In genomic region chr15:86366726-86367125, GRCm38 (mm10) we compare ENCODE assay signal across 19 mouse cellular contexts.
A peak's percentile ranks its signal among the peaks of the same experiment; 100 is the strongest.
DNase-seq lines count a peak whose midpoint lies in the region; ATAC-seq and TF ChIP-seq lines count a peak whose summit lies in the region.
"Had no signal": no experiment of that assay in that cellular context is flagged by ENCODE, and none has a peak within 500 bp of the region (broad histone marks: within the 10 kb centered on the region; RNA-seq: fewer than 3 reads in every experiment).

No protein-coding gene starts in this region.

- H3K4me1 ChIP-seq in hindbrain, embryonic 15.5 days (replicated peaks) = peaks cover 61% of the 10 kb centered on the region
- H3K4me1 ChIP-seq in hindbrain, embryonic 12.5 days = peaks cover 40% of the 10 kb centered on the region
- H3K4me1 ChIP-seq in midbrain, embryonic 10.5 days = peaks cover 14% of the 10 kb centered on the region; the same call in 1 of the 2 replicates
- 0 out of 2 replicates have a peak, but pooled peaks cover 2% of the 10 kb centered on the region for H3K4me1 ChIP-seq in midbrain, embryonic 11.5 days (ENCODE audit: control insufficient read depth, insufficient read depth, low read length)
- H3K4me1 ChIP-seq in hindbrain, embryonic 16.5 days (ENCODE audit: control insufficient read depth, insufficient read depth, low read depth, low read length) = peaks cover 51% of the 10 kb centered on the region
- H3K4me1 ChIP-seq in midbrain, postnatal 0 days (ENCODE audit: insufficient read depth, low read length) = peaks cover 9% of the 10 kb centered on the region; the same call in 1 of the 2 replicates
- H3K4me1 ChIP-seq: embryonic facial prominence, embryonic 12.5 days; liver, embryonic 12.5 days had no signal

- no peak for ATAC-seq in hindbrain, embryonic 15.5 days (ENCODE audit: low FRiP score, low read depth)
- ATAC-seq in hindbrain, embryonic 12.5 days (ENCODE audit: low FRiP score) = no peak
- ATAC-seq in midbrain, embryonic 11.5 days (ENCODE audit: low FRiP score) = no peak
- no peak for ATAC-seq in hindbrain, embryonic 16.5 days
- ATAC-seq in midbrain, postnatal 0 days (ENCODE audit: low FRiP score) = no peak
- no peak for ATAC-seq in monocyte, adult 5-6 weeks (replicated peaks; ENCODE audit: insufficient number of reproducible peaks, low FRiP score, low TSS enrichment, poor library complexity, severe bottlenecking)
- ATAC-seq: liver, embryonic 12.5 days had no signal

- no peak for DNase-seq in midbrain, embryonic 10.5 days (ENCODE audit: low spot score)
- DNase-seq in midbrain, embryonic 11.5 days (ENCODE audit: low spot score, missing footprints) = no peak
- DNase-seq in midbrain, postnatal 0 days (ENCODE audit: low spot score) = no peak
- DNase-seq in spleen, postnatal 4 days (ENCODE audit: low spot score in 2 of 2) = no peak
- DNase-seq: cerebellum, adult 11-12 months; cerebellum, postnatal 25 days; heart, postnatal 36 days; kidney, adult 2 months; spleen, adult 18-20 months; thymus, postnatal 36 days had no signal

- H3K9me3 ChIP-seq in hindbrain, embryonic 15.5 days = no peaks in the 10 kb centered on the region
- no peaks in the 10 kb centered on the region for H3K9me3 ChIP-seq in hindbrain, embryonic 12.5 days (replicated peaks)
- no peaks in the 10 kb centered on the region for H3K9me3 ChIP-seq in midbrain, embryonic 10.5 days (replicated peaks)
- H3K9me3 ChIP-seq in midbrain, embryonic 11.5 days (ENCODE audit: control insufficient read depth, low read length) = no peaks in the 10 kb centered on the region
- no peaks in the 10 kb centered on the region for H3K9me3 ChIP-seq in hindbrain, embryonic 16.5 days (ENCODE audit: control insufficient read depth, low read length)
- H3K9me3 ChIP-seq in midbrain, postnatal 0 days (ENCODE audit: low read length) = no peaks in the 10 kb centered on the region
- H3K9me3 ChIP-seq: embryonic facial prominence, embryonic 12.5 days; limb, embryonic 12.5 days; liver, embryonic 12.5 days had no signal

- H3K4me3 ChIP-seq in hindbrain, embryonic 15.5 days = no peak overlapping the region
- no peak overlapping the region for H3K4me3 ChIP-seq in hindbrain, embryonic 12.5 days
- no peak overlapping the region for H3K4me3 ChIP-seq in midbrain, embryonic 10.5 days
- H3K4me3 ChIP-seq in midbrain, embryonic 11.5 days (ENCODE audit: low read depth, low read length) = no peak overlapping the region
- no peak overlapping the region for H3K4me3 ChIP-seq in hindbrain, embryonic 16.5 days (ENCODE audit: low read length)
- H3K4me3 ChIP-seq in midbrain, postnatal 0 days (ENCODE audit: low read depth, low read length) = no peak overlapping the region
- H3K4me3 ChIP-seq: embryonic facial prominence, embryonic 12.5 days; limb, embryonic 12.5 days; liver, embryonic 12.5 days; myocyte had no signal

- H3K27ac ChIP-seq in hindbrain, embryonic 15.5 days (replicated peaks) = peak overlapping the region; percentile 45
- H3K27ac ChIP-seq in hindbrain, embryonic 12.5 days = no peak overlapping the region
- H3K27ac ChIP-seq in midbrain, embryonic 10.5 days (replicated peaks) = 0 out of 2 replicates have a peak overlapping the region, but pooled peaks have one; percentile 14
- H3K27ac ChIP-seq in midbrain, embryonic 11.5 days (ENCODE audit: low read depth, low read length) = no peak overlapping the region
- H3K27ac ChIP-seq in hindbrain, embryonic 16.5 days (ENCODE audit: low read depth, low read length) = peak overlapping the region; percentile 3; the same call in 1 of the 2 replicates
- peak overlapping the region; percentile 38; the same call in 1 of the 2 replicates for H3K27ac ChIP-seq in midbrain, postnatal 0 days (ENCODE audit: low read depth, low read length)
- H3K27ac ChIP-seq: embryonic facial prominence, embryonic 12.5 days; kidney, postnatal 0 days; limb, embryonic 12.5 days; liver, embryonic 12.5 days had no signal

- H3K27me3 ChIP-seq in hindbrain, embryonic 15.5 days = no peaks in the 10 kb centered on the region
- H3K27me3 ChIP-seq in hindbrain, embryonic 12.5 days = no peaks in the 10 kb centered on the region
- H3K27me3 ChIP-seq in midbrain, embryonic 10.5 days (ENCODE audit: low read depth, poor library complexity, severe bottlenecking) = no peaks in the 10 kb centered on the region
- H3K27me3 ChIP-seq in midbrain, embryonic 11.5 days (ENCODE audit: control insufficient read depth, insufficient read depth, low read length) = no peaks in the 10 kb centered on the region
- H3K27me3 ChIP-seq in hindbrain, embryonic 16.5 days (replicated peaks; ENCODE audit: control insufficient read depth, insufficient read depth, low read length) = no peaks in the 10 kb centered on the region
- H3K27me3 ChIP-seq in midbrain, postnatal 0 days (ENCODE audit: insufficient read depth, low read length) = no peaks in the 10 kb centered on the region
- H3K27me3 ChIP-seq: embryonic facial prominence, embryonic 12.5 days; limb, embryonic 12.5 days; liver, embryonic 12.5 days had no signal

- no peak for TF ChIP-seq CTCF in midbrain, postnatal 0 days (IDR thresholded peaks at IDR 0.05)

- 67% methylated on average over 4 of the region's 4 CpGs for WGBS in hindbrain, embryonic 15.5 days
- 86% methylated on average over 4 of the region's 4 CpGs for WGBS in hindbrain, embryonic 12.5 days
- WGBS in midbrain, embryonic 10.5 days = 85% methylated on average over 4 of the region's 4 CpGs
- WGBS in midbrain, embryonic 11.5 days = 86% methylated on average over 4 of the region's 4 CpGs
- 58% methylated on average over 4 of the region's 4 CpGs for WGBS in hindbrain, embryonic 16.5 days
- WGBS in midbrain, postnatal 0 days = 78% methylated on average over 4 of the region's 4 CpGs

- no peaks in the 10 kb centered on the region for H3K36me3 ChIP-seq in hindbrain, embryonic 15.5 days
- H3K36me3 ChIP-seq in hindbrain, embryonic 12.5 days = no peaks in the 10 kb centered on the region
- H3K36me3 ChIP-seq in midbrain, embryonic 10.5 days = no peaks in the 10 kb centered on the region
- no peaks in the 10 kb centered on the region for H3K36me3 ChIP-seq in midbrain, embryonic 11.5 days (ENCODE audit: control insufficient read depth, insufficient read depth, low read length)
- no peaks in the 10 kb centered on the region for H3K36me3 ChIP-seq in hindbrain, embryonic 16.5 days (ENCODE audit: control insufficient read depth, insufficient read depth, low read length)
- H3K36me3 ChIP-seq in midbrain, postnatal 0 days (ENCODE audit: insufficient read depth, low read length) = no peaks in the 10 kb centered on the region
- H3K36me3 ChIP-seq: embryonic facial prominence, embryonic 12.5 days; limb, embryonic 12.5 days; liver, embryonic 12.5 days had no signal

- H3K4me2 ChIP-seq in hindbrain, embryonic 15.5 days = no peak overlapping the region
- H3K4me2 ChIP-seq in hindbrain, embryonic 12.5 days (replicated peaks) = no peak overlapping the region
- no peak overlapping the region for H3K4me2 ChIP-seq in midbrain, embryonic 11.5 days
- no peak overlapping the region for H3K4me2 ChIP-seq in hindbrain, embryonic 16.5 days (ENCODE audit: low read length)
- H3K4me2 ChIP-seq in midbrain, postnatal 0 days (ENCODE audit: low read depth, low read length, poor library complexity, severe bottlenecking) = no peak overlapping the region
- H3K4me2 ChIP-seq: embryonic facial prominence, embryonic 12.5 days; limb, embryonic 12.5 days; liver, embryonic 12.5 days had no signal

- H3K9ac ChIP-seq in hindbrain, embryonic 15.5 days = no peak overlapping the region
- H3K9ac ChIP-seq in hindbrain, embryonic 12.5 days = no peak overlapping the region
- no peak overlapping the region for H3K9ac ChIP-seq in midbrain, embryonic 11.5 days (ENCODE audit: low read length)
- H3K9ac ChIP-seq in hindbrain, embryonic 16.5 days (ENCODE audit: low read depth, low read length) = peak overlapping the region; percentile 41; the same call in 1 of the 2 replicates
- peak overlapping the region; percentile 33; the same call in 1 of the 2 replicates for H3K9ac ChIP-seq in midbrain, postnatal 0 days (replicated peaks; ENCODE audit: low read length, poor library complexity, severe bottlenecking)
- H3K9ac ChIP-seq: embryonic facial prominence, embryonic 12.5 days; limb, embryonic 12.5 days; liver, embryonic 12.5 days had no signal

Comparison
In these comparisons a context has a peak if more than half of its experiments do, and no peak if none do; other contexts are left out.
1. H3K27ac ChIP-seq: peak in hindbrain, embryonic 15.5 days (single experiment), midbrain, embryonic 10.5 days (single experiment), hindbrain, embryonic 16.5 days (single experiment) and midbrain, postnatal 0 days (single experiment); none in hindbrain, embryonic 12.5 days (single experiment) and midbrain, embryonic 11.5 days (single experiment).
2. H3K9ac ChIP-seq: peak in hindbrain, embryonic 16.5 days (single experiment) and midbrain, postnatal 0 days (single experiment); none in hindbrain, embryonic 15.5 days (single experiment), hindbrain, embryonic 12.5 days (single experiment) and midbrain, embryonic 11.5 days (single experiment).